Mouse (Mus musculus): ENCODE results near the gene Vps26a. TPM values are rescaled to one million over a fixed set of nuclear protein-coding genes. Genes with fewer than 3 reads are reported as not detected.
"Not testable (repeated sequence)": the region's sequence is repeated elsewhere in the genome, so short reads cannot be mapped to it uniquely, and the experiment has no call there.

Gene Vps26a
- total RNA-seq, 2 experiments from 2014 or later = 50.5 to 53.9 TPM

DNA sequence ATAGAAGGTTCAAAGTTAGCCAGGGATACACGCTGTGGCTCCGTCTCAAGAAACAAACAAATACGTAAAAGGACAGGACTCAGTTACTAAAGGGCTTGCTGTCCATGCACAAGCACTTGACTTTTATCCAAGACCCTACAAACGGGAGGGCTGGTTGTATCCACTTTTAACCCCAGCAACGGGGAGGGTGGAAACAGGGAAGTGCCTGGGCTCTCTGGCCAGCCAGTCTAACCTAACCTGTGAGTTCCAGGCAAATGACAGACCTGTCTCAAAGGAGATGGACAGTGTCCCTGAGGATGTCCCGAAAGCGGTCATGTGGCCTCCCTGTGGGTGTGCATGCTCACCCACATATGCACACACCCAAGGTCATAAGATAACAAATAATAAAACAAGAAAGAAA is 15.3 kb upstream of the Vps26a start:
- no peak for DNase-seq
- intact Hi-C loops (cut with DNase I) = loop anchor here (1.0 kb wide), 1 partner anchor 43 kb away; no protein-coding TSS in a partner anchor

DNA sequence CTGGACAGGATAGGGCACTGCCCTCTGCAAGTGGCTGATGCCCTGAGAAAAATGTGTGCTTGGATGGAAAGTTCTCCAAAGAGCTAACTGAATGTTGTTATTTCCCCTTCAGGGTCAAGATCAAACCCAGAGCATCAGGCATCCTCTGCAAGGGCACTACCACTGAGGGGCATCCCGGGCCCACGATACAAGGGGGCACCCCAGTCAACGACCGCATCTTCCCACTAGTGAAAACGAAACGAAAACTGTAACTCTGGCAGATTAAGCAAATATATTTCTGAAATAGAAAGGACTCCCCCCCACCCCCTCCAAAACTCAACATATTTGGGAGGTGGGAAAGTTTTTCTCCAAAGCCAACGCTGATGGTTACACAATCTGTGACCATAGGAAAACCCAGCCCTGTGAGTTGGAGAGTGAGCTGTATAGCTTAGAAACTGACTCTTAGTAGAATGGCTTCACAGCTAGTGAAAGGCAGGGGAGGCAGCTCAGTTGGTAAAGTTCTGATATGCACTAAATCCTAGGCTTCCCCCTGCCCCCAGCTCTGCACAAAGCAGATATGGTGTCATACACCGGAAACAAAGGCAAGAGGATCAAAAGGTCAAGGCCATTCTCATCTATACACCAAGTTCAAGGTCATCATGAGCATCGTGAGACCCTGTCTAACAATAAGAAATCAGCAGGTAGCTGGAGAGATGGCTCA is 14.5 kb upstream of the Vps26a start:
- no peak for DNase-seq
- intact Hi-C loops (cut with DNase I) = loop anchor here (1.0 kb wide), 2 partner anchors 44 to 48 kb away; no protein-coding TSS in a partner anchor

DNA sequence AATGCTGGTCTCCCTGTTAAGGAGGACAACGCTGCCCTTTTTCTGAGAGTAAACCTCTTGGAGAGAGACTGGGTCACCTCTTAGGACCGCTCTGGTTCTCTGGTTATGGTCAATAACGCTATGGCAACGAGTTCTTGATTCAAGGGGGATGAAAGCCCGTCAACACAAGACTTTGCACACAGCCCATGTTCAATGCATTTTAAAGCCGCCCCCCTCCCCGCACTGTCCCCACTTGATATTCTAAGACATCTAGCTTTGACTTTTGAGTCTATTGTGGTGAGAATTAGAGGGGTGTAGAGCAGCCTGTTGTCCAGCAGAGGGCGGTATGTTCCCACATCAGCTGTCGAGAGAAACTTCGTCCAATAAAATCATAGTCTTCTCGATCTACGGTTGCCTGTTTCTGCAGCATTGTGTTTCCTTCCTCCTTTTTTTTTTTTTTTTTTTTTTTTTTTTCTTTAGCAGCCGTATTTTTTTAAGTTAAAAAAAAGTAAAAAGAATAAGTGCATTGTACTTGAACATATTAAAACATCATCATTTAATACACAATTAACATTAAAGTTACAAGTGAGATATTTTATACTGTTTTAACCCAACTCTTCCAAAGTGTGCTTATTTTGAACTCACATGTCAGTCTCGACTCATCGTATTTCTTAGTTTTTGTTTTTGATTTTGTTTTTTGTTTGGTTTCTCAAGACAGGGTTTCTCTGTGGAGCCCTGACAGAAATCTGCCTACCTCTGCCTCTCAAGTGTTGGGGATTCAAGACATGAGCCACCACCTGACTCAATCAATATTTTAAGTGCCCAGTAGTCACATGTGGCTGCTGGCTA is 13.7 kb upstream of the Vps26a start:
- intact Hi-C loops (cut with DNase I) = loop anchor here (1.0 kb wide), 1 partner anchor 49 kb away; no protein-coding TSS in a partner anchor
- DNase-seq = peak; percentile 81 to 86

DNA sequence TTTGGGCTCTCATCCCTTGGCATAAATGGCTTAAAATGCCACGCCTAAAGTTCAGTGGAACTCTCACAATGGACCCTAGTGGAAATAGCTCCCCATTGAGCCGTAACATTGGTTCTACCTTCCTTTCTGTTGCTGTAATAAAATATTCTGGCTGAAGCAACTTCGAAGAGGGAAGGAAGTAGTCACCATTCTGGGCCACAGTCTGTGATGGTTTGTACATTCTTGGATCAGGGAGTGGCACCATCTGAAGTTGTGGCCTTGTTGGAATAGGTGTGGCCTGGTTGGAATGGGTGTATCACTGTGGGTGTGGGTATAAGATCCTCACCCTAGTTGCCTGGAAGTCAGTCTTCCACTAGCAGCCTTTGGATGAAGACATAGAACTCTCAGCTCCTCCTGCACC is 5.1 kb upstream of the Vps26a start:
- intact Hi-C loops (cut with DNase I); DNase-seq: not testable (repeated sequence)

DNA sequence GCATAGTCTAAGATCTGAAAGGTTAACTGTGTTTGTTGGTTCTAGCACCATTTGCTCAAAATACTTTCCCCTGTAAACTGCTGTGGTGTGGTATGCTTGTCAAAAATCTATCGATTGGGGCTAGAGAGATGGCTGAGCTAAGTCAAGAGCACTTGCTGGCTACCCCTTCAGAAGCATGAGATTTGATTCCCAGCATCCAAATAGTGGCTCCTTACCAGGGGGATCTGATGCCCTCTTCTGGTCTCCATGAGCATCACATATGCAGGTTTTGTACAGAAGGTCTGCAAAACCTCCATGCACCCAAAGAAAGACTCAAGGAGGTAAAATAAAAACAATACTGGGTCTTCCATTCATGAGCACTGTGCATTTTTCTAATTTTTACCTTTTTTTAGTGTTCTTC is 1.7 kb upstream of the Vps26a start:
- peak; percentile 66 to 75 for DNase-seq
- intact Hi-C loops (cut with DNase I) = loop anchor here (5.0 kb wide), 2 partner anchors 41 to 164 kb away; partner anchors contain the start of genes 4930507D05Rik, Ddx50 and Supv3l1

DNA sequence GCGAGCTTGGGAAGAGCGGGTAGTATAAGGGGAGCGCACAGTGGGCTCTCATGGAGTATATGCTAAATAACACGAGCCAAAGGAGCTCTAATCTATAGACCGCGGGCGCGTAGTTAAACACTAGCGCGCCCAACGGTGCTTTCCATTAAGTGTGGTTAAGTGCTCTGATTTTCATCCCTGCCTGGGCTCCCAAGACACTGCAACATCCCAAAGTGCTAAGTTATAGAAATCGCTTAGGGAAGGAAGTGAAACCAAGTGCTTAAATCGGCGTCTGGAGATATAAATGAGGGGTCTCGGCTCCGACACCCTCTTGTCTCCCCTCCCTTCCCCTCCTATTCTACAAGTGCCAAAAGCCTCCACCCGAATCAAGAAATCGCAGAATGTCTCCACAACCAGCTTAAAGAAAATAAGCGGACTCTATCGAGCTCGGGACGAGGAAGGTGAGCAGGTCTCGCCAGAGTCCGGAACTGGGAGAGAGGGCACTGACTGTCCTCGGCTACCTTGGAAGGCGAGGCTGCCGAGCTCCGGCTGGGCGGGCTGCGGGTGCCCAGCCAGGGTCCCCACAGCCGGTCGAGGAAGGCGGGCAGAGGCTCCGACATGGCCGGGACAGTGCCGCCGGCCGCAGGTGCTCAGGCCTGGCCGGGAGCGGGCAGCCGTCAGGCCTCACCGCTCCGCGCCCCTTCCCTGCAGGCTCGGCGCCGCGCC is 575 bp downstream of the Vps26a start:
- intact Hi-C loops (cut with DNase I) = loop anchor here (5.0 kb wide), 2 partner anchors 39 to 166 kb away; partner anchors contain the start of genes 4930507D05Rik, Ddx50 and Supv3l1
- DNase-seq = no peak

DNA sequence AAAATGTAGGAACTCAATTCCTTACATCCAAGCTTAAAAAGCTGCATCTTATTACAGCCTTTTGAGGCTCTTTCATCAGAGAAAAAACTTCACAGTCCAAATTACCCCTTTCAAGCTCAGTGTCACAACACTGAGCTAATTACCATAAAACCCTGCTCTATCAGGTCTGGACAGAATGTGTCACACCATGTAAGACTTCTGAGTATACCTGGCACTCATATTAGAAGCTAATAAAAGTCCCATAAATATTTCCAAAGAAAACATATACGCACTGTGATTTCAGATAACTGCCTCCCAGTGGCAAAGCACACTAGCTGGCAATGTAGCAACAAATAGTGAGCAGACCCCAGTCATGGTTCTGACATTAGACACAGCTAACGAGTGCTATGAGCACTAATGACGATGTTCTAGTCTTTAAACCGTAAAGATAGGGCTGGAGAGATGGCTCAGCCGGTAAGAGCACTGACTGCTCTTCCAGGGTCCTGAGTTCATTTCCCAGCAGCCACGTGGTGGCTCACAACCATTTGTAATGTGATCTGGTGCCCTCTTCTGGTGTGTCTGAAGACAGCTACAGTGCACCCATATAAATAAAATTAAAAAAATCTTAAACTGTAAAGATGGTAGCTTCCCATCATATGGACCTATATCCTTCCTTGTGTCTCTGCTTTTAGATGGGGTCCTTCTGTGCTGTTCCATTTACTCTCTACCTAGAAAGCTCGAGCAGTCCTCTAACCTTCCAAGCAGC is 5.3 kb downstream of the Vps26a start:
- intact Hi-C loops (cut with DNase I) = no loop called here
- no peak for DNase-seq

DNA sequence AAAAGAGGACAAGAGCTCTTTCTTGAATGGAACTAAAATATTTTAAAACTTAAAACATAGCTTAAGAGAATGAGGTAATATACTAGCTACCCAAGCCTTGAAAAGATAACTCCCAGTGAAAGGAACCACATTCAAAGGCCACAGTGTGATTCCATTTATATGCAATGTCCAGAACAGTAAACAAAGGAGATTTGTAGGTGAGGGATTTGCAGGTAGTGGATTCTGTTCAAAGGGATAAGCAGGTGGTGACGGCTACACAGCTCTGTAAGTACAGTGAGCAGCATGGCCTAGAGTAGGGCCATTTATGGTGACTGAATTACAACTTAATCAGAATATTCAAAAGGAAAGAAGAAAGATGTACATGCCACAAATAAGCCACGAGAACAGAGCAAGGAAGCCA is 9.6 kb downstream of the Vps26a start:
- intact Hi-C loops (cut with DNase I) = no loop called here
- DNase-seq = no peak

DNA sequence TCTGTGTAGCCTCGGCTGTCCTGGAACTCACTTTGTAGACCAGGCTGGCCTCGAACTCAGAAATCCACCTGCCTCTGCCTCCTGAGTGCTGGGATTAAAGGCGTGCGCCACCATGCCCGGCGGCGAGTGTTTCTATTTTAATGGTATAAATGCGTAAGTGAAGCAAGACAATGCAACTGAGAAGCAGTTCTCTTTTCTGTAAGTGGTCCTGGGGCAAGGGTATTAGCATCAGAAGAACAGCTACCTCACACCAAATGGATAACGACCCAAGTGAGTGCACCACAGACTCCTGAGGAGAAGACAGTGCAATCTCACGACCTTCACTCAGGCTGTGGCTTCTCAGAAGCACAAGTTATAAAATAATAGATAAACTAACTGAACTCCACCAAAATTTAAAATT is 11.7 kb downstream of the Vps26a start:
- intact Hi-C loops (cut with DNase I) = no loop called here
- DNase-seq = no peak

DNA sequence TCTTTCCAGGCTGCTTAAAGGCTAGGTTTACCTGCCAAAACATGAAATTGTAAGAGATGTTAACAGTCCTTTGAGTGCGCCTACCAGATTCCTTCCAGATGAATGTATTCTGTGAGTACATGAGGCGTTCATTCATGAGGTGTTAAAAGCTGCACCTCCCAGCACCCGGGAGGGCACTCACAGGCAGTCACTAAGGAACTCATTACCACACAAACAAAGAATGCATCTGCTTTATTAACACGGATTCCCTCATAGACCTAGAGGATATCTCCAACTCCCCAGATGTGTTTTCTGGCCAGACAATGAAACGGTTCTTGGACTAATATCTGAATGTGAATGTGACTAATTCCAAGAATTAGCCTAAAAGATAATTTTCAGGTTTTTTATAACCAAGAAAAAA is 15.5 kb downstream of the Vps26a start:
- no peak for DNase-seq
- intact Hi-C loops (cut with DNase I) = no loop called here

DNA sequence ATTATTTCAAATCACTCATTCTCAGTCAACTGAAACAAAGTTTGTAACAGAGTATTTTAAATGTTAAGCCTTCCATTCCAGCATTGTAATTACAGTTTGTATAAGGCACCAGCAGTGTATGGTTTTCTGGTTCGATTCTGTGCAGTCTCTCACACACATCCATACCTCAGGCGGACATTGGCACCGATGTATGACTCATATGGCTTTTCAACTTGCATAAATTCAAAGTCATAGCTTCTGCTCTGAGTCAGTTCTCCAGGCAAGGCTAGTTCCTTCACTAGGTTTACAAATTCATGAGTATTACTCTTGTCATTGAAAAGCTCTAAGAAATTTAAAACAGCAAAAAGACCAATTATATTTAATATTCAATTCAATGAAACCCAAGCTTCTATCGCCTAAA is 16.9 kb downstream of the Vps26a start:
- no peak for DNase-seq
- intact Hi-C loops (cut with DNase I) = no loop called here

DNA sequence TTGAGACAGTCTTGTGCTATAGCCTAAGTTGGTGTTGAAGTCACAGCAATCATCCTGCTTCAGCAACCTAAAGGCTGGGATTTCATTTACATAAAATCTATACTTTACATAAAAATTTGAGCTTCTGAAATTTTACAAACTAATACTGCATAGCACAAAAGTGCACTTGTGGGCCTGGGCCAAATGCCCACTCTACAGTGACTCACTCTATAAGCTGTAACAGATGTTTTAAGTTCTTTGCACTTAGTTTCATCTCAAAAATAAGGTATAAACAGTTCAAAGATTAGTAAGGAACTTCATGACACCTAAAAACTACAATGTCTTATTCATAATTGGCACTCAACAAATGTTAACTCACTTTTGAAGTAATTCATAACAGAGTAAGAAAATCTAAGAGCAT is 25.3 kb downstream of the Vps26a start:
- intact Hi-C loops (cut with DNase I) = no loop called here
- DNase-seq = no peak

DNA sequence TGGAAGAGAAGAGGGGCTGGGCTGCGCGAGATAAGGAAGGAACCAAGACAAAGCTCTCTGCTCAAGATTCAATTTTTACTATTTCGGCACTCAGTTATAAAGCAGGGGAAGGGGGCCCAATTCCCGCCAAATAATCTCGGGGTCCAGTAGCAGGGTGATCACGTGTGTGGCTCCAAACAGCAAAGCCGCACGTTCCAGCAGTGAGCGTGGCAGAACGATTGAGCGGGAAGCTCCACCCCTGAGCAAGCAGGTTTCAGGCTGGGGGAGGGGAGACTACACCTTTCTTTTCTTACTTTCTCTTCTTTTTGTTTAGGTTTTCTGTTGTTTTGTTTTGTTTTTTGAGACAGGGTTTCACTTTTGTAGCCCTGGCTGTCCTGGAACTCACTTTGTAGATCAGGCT is 34.6 kb downstream of the Vps26a start:
- DNase-seq; intact Hi-C loops (cut with DNase I): not testable (repeated sequence)

DNA sequence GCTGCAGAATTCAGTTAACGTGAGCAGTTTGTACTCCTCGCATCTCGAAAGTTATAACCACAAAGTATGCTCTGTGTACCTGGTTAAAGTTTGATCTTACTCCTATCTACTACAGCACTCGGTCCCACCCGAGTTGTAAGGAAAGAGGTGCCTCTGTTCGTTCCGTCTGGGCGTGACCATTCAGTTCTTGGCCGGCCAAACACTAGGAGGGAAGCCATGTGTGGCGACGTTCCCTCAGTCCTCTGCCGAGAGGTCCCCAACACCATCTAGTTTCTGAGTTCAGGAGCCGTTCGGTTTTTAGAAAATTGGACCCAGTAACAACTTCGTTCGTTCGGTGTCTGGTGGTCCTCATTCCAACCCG is 36.3 kb downstream of the Vps26a start:
- DNase-seq = no peak
- intact Hi-C loops (cut with DNase I) = no loop called here

DNA sequence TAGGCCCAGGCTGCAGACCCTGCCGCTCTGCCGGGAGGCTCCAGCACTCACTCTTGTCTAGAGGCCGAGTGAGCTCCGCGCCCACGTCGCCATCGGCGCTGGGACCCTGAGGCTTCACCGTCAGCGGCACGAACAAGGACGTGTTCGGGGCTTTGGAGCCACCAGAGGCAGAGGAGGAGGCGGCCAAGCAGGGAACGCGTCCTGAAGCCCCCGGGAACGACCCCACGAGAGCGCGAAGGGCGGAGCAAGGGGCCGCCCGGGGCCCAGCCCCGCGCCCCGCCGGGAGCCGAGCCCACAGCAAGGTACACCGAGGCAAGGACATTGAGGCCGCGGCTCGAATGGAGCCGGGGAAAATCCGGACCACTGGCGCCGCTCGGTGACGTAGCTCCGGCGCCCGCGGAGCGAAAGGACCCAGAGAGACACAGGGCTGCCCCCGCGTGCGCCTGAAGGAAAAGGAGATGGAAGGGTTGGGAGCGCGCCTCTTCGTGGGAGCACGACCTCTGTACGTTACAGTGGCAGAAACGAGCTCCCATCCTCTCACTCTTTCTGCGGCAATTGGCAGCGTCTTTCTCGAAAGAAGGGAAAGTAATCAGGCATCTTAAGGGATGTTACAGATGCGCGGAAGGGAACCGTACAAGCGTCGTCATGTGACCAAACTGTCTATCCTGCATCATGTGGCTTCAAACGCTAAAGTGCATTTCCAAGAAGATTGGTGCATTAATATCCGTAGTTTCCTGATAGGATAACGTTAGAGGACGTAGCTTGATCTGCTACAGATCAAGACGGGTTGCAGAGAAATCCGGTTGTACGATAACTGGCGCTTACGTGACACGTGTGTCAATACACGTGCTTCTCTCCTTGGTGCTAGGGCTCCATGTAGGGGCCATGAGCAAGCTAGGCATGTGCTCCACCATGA is 37.0 kb downstream of the Vps26a start, which contains the start of the genes 4930507D05Rik and Supv3l1:
Gene 4930507D05Rik (plus strand): TSS at position 126 of the 916 bp plus-strand sequence.
Gene Supv3l1 (minus strand): TSS at position 375 of the 916 bp plus-strand sequence.
- intact Hi-C loops (cut with DNase I) = loop anchor here (5.0 kb wide), 1 partner anchor 38 kb away; the partner anchor contains the start of gene Vps26a
- DNase-seq = peak; percentile 95 to 97

DNA sequence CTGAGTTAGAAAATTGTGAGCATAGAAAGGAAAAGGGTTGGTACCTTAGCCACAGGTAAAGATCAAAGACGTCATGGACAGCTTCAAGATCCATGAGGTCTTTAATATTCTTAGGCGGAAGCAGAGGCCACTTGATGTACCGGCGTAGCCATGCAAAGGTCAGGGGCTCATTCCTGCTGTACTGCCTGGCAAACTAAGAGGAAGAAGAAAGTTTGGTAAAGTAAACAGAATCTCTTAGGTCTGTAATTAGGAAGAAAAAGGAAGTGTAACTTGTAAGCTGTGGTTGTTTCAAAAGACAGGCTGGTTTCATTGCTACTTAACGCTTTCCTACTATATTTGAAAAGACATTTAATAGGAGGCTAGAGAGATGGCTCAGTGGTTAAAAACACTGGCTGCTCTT is 56.2 kb downstream of the Vps26a start:
- no peak for DNase-seq
- intact Hi-C loops (cut with DNase I) = no loop called here

DNA sequence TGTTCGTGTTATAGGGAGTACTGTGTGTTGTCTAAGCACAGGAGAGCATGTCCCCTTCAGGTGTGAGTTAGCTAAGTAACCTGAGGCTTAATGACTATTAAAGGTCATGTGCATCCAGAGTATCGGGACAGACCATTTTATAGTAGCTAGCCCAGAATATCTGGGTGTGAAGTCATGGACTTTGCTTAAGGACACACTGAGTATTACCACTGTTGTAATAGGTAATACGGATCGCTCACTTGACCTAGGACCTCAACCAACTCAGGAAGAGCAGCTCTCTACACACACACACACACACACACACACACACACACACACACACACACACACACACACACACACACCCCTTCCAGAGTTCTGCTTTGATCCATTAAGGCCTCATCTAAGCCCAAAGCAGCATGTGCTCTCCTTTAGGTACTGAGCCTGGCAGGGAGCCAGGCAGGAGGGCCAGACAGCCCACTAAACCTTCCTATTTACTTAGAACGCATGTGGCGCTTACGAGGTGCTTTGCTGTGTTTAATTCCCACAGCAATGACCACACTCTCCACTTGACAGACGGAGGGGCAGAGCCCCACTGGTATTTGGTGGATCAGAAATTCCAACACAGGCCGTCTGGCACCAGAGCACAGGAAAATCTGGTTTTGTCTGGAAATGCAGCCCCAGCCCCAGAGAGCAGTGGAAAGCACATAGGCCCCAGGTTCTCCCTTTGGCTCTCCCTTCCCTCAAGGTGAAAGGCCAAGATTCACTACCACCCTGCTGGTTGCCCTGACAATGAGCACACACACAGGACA is 61.3 kb downstream of the Vps26a start:
- no peak for DNase-seq
- intact Hi-C loops (cut with DNase I) = no loop called here

DNA sequence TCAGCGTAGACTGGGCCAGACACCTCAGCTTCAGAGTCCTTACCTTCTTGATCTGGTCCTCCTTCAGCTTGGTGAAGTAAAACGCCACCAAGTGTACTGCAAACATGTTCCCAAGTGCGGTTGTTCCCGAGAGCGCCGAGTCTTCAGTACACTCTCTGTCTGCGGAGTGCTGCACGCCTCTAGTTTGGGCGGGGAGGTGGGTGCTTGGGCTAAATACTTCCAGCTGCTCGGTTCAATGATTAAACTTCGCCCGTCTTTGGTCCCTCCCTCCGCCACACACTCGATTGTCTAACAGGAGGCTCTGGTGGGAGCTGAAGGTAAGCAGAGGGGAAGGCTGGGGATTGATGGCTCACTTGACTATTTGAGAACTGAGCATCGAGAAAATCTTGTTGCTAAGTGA is 64.3 kb downstream of the Vps26a start, which contains the start of gene Hkdc1:
Gene Hkdc1 (minus strand): TSS at position 237 of the 400 bp plus-strand sequence.
- DNase-seq = no peak
- intact Hi-C loops (cut with DNase I) = no loop called here

Data from heart, postnatal 10 days (tissue).